Mouse (Mus musculus): ENCODE data around the gene Gprasp1.

GRCm38 (mm10) chrX:135743056-135743355 is 473 bp downstream of the Gprasp1 start:
- TF ChIP-seq CTCF (IDR thresholded peaks at IDR 0.05; ENCODE audit: low read depth, low read length) = no peak
- no peak for TF ChIP-seq POLR2A (IDR thresholded peaks at IDR 0.05; ENCODE audit: borderline replicate concordance, low read depth, low read length)

Measured in bone marrow macrophage, adult 2 months (primary cell).